Mouse (Mus musculus) forebrain, embryonic 15.5 days (tissue): ENCODE measurements around the gene Pvr. TPM values are rescaled to one million over a fixed set of nuclear protein-coding genes. Genes with fewer than 3 reads are reported as not detected.
"Not testable (repeated sequence)": the region's sequence is repeated elsewhere in the genome, so short reads cannot be mapped to it uniquely, and the experiment has no call there.

ENCODE experiments used
- ATAC-seq: fragments of 200-750 bp; cut with Nextera tagmentation; replicated peaks from 2 replicates; pipeline ENCODE4 v1.8.0; 2017; ENCODE audit warnings: mild to moderate bottlenecking, moderate TSS enrichment, moderate library complexity
- H3K27ac ChIP-seq: fragments of 300-500 bp; sonication (generic); replicated peaks from 2 replicates; pipeline ENCODE4 v1.5.1; 2015; ENCODE audit warnings: mild to moderate bottlenecking, inconsistent platforms
- H3K27me3 ChIP-seq: fragments of 300-500 bp; sonication (generic); 2 replicates; pipeline ENCODE4 v1.6.1; 2015; ENCODE audit warnings: inconsistent platforms
- H3K36me3 ChIP-seq: fragments of 300-500 bp; sonication (generic); 2 replicates; pipeline ENCODE4 v1.6.1; 2015; ENCODE audit warnings: mild to moderate bottlenecking, inconsistent platforms
- H3K4me1 ChIP-seq: fragments of 300-500 bp; sonication (generic); 2 replicates; pipeline ENCODE4 v1.6.1; 2015; ENCODE audit warnings: inconsistent platforms
- H3K4me2 ChIP-seq: fragments of 300-500 bp; sonication (generic); replicated peaks from 2 replicates; pipeline ENCODE4 v1.6.1; 2015; ENCODE audit warnings: mild to moderate bottlenecking, inconsistent platforms
- H3K4me3 ChIP-seq: fragments of 300-500 bp; sonication (generic); 2 replicates; pipeline ENCODE4 v1.5.1; 2015; ENCODE audit warnings: mild to moderate bottlenecking, inconsistent platforms
- H3K9ac ChIP-seq: fragments of 300-500 bp; sonication (generic); replicated peaks from 2 replicates; pipeline ENCODE4 v1.6.1; 2015; ENCODE audit warnings: mild to moderate bottlenecking, inconsistent platforms
- H3K9me3 ChIP-seq: fragments of 300-500 bp; sonication (generic); 2 replicates; pipeline ENCODE4 v1.6.1; 2016; ENCODE audit warnings: inconsistent platforms
- WGBS: fragments of 180-500 bp; shearing (Covaris S2); methylation state at CpG from one replicate; pipeline ENCODE4 v1.1.7; 2015; ENCODE audit warnings: mixed read lengths; 5-methylcytosine and 5-hydroxymethylcytosine counted together
- polyA plus RNA-seq: library from polyadenylated mRNA; unstranded; fragments of >200 nt; fragmentation: Nextera tagmentation; extraction: Ambion mirVana; gene quantifications from 2 replicates; pipeline ENCODE4 v1.2.1, GENCODE M21; 2015

The Pvr gene
- polyA plus RNA-seq, 1 experiment from 2014 or later: 7.3 TPM

DNA sequence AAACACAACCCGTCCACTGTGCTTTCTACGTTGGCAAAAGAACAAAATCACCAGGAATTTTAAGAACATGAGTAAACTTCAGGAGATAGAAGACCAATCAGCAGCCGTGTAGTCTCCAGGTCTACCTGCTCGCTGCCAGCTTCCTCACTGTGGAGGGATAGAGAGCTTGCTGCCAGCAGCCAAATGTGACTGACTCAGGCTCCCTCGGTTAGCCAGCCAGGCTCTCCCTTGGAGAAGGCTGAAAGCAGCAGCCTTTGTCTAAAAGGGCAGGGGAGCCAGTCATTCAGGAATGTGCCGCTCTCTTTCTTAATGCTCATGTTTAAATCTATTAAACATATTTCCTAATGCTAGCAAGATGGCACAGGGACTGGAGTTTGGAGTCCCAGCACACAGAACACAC, 9.5 kb upstream of the Pvr start:
- 71% methylated on average over 6 of the region's 6 CpGs for WGBS
- not testable (repeated sequence) for ATAC-seq, H3K36me3 ChIP-seq, H3K4me1 ChIP-seq, H3K9me3 ChIP-seq, H3K4me3 ChIP-seq, H3K27me3 ChIP-seq, H3K9ac ChIP-seq, H3K4me2 ChIP-seq, H3K27ac ChIP-seq

DNA sequence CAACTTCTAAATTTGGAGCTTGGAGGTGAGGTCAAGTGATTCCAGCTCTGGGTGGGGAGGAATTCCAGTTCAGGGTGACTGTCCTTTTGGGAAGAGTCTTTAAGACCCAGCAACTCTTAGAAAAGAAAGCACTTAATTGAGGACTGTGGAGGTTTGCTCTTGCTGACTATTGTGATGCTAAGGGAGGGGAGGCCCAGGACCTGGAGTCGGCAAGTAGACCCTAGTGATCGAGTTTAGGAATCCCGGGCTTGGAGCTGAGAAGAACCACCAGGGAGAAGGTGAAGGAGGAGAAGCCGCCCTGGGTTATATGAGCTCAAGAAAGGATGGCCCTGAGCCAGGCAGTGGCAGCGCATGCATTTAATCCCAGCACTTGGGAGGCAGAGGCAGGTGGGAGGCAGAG, 7.5 kb upstream of the Pvr start:
- Histone ChIP-seq H3K27ac (no peak overlapping the region), H3K9me3 (no peaks in the 10 kb centered on the region), H3K36me3 (no peaks in the 10 kb centered on the region), H3K9ac (no peak overlapping the region), H3K4me3 (no peak overlapping the region), H3K4me1 (peaks cover 6% of the 10 kb centered on the region; the same call in 1 of the 2 replicates), H3K27me3 (no peaks in the 10 kb centered on the region), H3K4me2 (no peak overlapping the region)
- 63% methylated on average over 5 of the region's 5 CpGs for WGBS
- ATAC-seq: no peak

DNA sequence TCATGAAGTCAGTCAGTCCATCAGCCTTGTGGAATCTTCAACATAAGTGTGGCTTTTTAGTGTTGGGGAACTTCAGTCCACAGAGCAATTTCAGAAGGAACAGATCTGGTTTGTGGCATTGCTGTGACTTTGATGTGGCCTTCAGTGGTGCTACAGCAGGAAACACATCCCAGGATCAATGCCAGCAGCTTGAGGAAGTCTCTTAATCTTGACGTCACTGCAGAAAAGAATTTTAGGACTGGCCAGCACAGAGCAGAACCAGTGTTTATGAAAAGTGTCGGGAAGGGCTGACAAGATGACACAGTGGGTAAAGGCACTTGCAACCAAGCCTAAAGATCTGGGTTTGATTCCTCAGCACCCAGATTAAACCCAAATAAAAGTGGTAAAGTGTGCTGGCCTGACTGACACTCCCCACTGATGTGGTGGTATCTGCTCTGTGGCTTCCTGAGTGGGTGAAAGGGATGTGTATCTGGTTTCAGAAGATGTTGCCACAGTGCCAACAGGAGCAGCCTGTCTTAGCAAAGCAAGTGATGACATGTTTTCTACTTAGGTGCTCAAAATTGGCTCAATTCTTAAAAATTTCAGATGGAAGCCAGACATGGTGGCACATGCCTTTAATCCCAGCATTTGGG, 6.0 kb upstream of the Pvr start:
- H3K4me3 ChIP-seq: no peak overlapping the region
- no peak overlapping the region for H3K9ac ChIP-seq
- no peaks in the 10 kb centered on the region for H3K4me1 ChIP-seq
- H3K4me2 ChIP-seq: no peak overlapping the region
- no peak overlapping the region for H3K27ac ChIP-seq
- WGBS: 76% methylated on average over 2 of the region's 2 CpGs
- ATAC-seq: no peak
- no peaks in the 10 kb centered on the region for H3K9me3 ChIP-seq
- no peaks in the 10 kb centered on the region for H3K27me3 ChIP-seq
- no peaks in the 10 kb centered on the region for H3K36me3 ChIP-seq

DNA sequence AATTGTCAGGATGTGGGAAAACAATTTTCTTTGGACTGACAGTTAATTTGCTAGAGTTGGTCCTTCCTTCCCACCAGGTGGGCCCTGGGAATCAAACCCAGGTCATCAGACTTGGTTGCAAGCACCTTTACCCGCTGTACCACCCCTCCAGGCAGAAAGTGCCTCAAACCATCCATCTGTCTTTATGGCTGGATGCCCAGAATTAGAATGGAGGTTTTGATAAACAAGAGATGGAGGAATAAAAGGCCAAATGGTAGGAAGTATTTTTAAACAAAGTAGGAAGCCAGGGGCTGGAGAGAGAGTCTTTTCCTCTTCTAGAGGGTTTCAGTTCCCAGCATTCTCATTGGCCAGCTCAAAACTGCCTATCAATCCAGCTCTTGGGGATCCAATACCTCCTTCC, 4.4 kb upstream of the Pvr start:
- WGBS: 54% methylated on average over 1 of the region's 1 CpGs
- Histone ChIP-seq H3K27ac (no peak overlapping the region), H3K27me3 (no peaks in the 10 kb centered on the region), H3K36me3 (no peaks in the 10 kb centered on the region), H3K4me3 (no peak overlapping the region), H3K9ac (no peak overlapping the region), H3K9me3 (no peaks in the 10 kb centered on the region), H3K4me2 (no peak overlapping the region), H3K4me1 (peaks cover 6% of the 10 kb centered on the region; the same call in 1 of the 2 replicates)
- no peak for ATAC-seq

DNA sequence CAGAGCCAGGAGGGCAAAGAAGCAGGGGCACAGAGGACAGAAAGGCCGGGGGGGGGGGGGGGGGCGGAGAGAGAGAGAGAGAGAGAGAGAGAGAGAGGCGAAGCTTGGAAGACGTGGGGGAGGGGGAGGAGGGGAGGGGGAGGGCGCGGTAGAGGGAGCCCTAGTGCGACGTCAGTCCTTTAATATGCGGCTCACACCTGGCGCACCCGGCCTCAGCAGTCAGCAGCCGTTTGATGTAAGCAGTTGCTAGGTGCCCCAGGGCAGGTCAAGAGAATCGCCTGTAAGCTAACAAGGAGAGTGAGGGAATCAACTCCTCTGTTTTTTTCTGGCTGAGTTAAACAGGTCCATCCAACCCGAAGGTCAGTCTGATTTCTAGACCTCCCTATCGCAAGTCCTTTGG, 2.8 kb upstream of the Pvr start:
- no peak for ATAC-seq

DNA sequence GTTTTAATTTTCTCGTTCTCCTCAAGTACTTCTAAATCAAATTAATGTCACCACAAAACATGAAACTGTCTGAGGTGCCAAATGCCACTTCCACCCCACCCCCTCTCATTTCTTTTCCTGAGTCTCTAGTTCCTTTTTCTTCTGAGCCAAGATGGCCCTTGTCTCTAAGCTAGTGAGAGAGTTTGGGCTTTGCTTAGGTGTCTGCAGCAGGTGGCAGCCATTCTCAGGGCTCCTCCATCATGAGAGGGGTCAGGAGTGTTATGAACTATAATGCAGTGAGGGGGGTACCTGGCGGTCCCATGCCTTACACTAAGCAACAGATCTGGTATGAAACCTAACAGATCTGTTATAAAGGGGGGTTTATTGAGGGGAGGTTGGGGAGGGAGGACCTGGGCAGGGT, 2.4 kb upstream of the Pvr start:
- Histone ChIP-seq H3K4me2 (no peak overlapping the region), H3K27ac (no peak overlapping the region), H3K9ac (no peak overlapping the region), H3K4me1 (peaks cover 13% of the 10 kb centered on the region; the same call in 1 of the 2 replicates), H3K27me3 (no peaks in the 10 kb centered on the region), H3K4me3 (no peak overlapping the region), H3K9me3 (no peaks in the 10 kb centered on the region), H3K36me3 (no peaks in the 10 kb centered on the region)
- 65% methylated on average over 2 of the region's 2 CpGs for WGBS
- ATAC-seq: no peak

More for the DNA sequence above, 2.8 kb upstream of the Pvr start:
- H3K27me3 ChIP-seq: no peaks in the 10 kb centered on the region
- H3K4me2 ChIP-seq: no peak overlapping the region
- no peaks in the 10 kb centered on the region for H3K9me3 ChIP-seq
- no peak overlapping the region for H3K9ac ChIP-seq
- H3K4me1 ChIP-seq: peaks cover 13% of the 10 kb centered on the region; the same call in 1 of the 2 replicates
- H3K27ac ChIP-seq: no peak overlapping the region
- H3K36me3 ChIP-seq: no peaks in the 10 kb centered on the region
- H3K4me3 ChIP-seq: no peak overlapping the region
- 12% methylated on average over 10 of the region's 15 CpGs for WGBS

DNA sequence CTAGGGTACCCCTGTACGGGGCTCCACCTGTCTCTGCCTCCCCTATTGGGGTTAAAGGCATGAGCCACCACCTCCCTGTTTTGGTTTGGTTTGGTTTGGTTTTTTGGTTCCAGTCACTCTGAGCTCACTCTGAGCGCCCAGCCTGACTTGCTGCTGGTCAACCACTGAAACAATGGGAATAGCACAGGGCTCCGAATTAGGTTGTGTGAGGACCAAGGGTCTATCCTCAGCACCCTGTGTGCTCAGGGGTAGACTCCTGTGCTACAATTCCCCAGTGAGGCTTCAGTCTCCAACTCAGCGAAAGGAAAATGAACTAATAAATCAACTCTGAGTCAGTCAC, 824 bp downstream of the Pvr start:
- 29% methylated on average over 4 of the region's 4 CpGs for WGBS
- H3K4me2 ChIP-seq: peak overlapping the region; percentile 78
- no peaks in the 10 kb centered on the region for H3K27me3 ChIP-seq
- H3K27ac ChIP-seq: peak overlapping the region; percentile 87; the same call in 1 of the 2 replicates
- ATAC-seq: peak; percentile 50
- no peaks in the 10 kb centered on the region for H3K9me3 ChIP-seq
- H3K4me1 ChIP-seq: peaks cover 13% of the 10 kb centered on the region; the same call in 1 of the 2 replicates
- peak overlapping the region; percentile 79 for H3K4me3 ChIP-seq
- peaks cover 7% of the 10 kb centered on the region for H3K36me3 ChIP-seq
- peak overlapping the region; percentile 68 for H3K9ac ChIP-seq

DNA sequence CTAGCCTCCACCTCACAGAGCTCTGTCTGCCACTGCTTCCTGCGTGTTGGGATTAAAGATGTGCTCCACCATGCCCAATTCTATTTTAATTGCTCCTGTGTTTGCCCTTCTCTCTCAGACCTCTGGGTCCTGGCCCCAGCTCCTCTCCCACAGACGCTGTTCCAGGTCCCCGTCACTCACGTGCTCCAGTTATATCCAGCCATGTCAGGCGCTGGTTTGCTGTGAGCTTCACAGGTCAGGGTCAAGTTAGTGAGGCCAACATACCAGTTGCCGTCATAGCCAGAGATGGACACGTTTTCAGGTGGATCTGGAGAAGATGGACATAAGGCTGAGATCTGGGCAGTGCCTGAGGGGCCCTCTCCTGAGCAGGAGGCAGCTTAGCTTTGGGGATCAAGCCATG, 6.4 kb downstream of the Pvr start:
- 90% methylated on average over 7 of the region's 7 CpGs for WGBS
- ATAC-seq: no peak
- H3K9me3 ChIP-seq: no peaks in the 10 kb centered on the region

DNA sequence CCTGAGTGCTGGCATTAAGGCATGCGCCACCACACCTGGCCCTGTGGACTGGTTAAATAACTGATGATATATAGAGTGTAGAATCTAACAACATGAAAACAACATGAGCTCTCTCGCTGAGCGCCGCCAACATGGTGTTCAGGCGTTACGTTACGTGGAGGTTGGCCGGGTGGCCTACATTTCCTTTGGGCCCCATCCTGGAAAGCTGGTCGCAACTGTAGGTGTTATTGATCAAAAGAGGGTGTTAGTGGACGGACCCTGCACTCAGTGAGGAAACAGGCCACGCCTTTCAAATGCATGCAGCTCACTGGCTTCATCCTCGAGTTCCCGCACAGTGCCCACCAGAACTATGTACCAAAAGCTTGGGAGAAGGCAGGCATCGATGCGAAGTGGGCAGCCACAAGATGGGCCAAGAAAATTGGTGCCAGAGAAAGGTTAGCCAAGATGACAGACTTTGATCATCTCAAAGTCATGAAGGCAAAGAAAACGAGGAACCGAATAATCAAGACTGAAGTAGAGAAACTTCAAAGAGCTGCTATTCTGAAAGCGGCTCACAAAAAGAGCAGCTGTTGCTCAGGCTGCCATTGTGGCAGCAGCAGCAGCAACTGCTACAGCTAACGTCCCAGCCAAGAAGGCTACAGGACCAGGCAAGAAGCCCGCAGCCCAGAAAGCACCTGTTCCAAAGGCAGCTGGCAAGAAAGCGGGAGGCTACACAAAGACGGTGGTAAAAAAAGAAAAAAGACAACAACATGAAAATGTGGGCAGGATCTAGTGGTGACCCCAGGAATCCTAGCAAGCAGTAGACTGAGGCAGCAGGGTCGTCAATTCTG, 9.1 kb downstream of the Pvr start:
- no peak overlapping the region for H3K27ac ChIP-seq
- ATAC-seq: no peak
- H3K36me3 ChIP-seq: peaks cover 14% of the 10 kb centered on the region
- H3K9me3 ChIP-seq: no peaks in the 10 kb centered on the region
- no peaks in the 10 kb centered on the region for H3K4me1 ChIP-seq
- no peaks in the 10 kb centered on the region for H3K27me3 ChIP-seq
- no peak overlapping the region for H3K4me2 ChIP-seq
- 78% methylated on average over 23 of the region's 23 CpGs for WGBS
- H3K9ac ChIP-seq: no peak overlapping the region
- H3K4me3 ChIP-seq: no peak overlapping the region

More for the DNA sequence above, 6.4 kb downstream of the Pvr start:
- Histone ChIP-seq H3K4me2 (no peak overlapping the region), H3K27me3 (no peaks in the 10 kb centered on the region), H3K9ac (no peak overlapping the region), H3K4me3 (no peak overlapping the region), H3K4me1 (no peaks in the 10 kb centered on the region), H3K36me3 (peaks cover 7% of the 10 kb centered on the region), H3K27ac (no peak overlapping the region)

DNA sequence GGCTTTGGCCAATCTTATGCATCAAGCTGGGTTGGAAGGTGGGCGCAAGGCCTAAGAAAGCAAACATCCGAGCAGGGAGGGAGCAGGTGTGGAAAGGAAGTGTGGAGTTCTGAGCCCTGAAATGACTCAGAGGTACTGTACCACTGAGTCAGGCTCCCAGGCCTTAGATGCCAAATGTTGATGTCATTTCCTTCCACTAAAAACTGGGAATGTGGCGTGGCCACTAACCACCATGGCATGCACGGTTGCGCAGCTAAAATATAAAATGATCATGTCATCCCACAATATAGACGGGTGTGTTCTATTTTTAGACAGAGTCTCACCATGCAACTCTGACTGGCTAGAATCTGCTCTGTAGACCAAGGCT, 9.7 kb downstream of the Pvr start:
- no peak overlapping the region for H3K4me2 ChIP-seq
- no peaks in the 10 kb centered on the region for H3K4me1 ChIP-seq
- no peak for ATAC-seq
- no peak overlapping the region for H3K4me3 ChIP-seq
- 91% methylated on average over 6 of the region's 6 CpGs for WGBS
- peaks cover 15% of the 10 kb centered on the region for H3K36me3 ChIP-seq
- no peaks in the 10 kb centered on the region for H3K9me3 ChIP-seq
- no peak overlapping the region for H3K27ac ChIP-seq
- no peak overlapping the region for H3K9ac ChIP-seq
- no peaks in the 10 kb centered on the region for H3K27me3 ChIP-seq

DNA sequence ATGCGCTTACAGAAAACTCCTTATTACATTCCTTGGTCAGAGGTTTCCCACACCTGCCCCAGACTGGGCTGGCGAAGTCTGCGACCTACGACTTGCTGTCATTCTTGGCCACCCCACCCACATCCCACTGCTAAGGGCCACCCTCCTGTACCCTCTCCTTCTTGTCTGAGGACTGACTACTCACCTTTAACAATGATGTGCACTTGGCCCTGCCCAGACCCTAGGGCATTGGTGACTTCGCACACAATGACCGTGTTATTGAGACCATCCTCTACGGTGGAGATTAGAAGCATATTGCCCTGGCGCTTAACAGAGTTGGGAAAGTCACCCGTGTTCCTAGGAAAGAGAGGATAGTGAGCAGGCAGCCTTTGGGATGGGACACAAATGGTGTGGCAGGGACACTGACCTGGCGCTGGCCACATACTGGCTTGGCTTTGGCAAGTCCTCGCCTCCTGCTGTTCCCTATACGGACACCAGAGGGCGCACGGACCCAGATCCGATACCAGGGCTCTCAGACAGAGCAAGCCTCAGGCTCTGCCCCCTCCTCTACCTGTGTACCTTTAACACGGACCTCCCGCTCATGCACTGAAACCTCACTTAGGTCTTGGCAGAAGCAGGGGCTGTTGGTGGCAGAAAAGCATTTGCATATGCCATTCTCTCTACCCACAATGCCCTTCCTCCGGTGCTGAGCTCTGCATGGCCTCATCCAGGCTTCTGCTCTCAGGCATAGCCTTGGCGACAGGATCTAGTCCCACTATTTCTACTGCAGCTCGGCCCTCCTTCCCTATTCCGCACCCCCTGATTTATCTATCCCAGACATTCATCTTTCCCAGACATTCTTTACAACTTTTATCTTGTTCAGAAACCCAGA, 10.3 kb downstream of the Pvr start:
- H3K4me3 ChIP-seq: no peak overlapping the region
- H3K9me3 ChIP-seq: no peaks in the 10 kb centered on the region
- no peak overlapping the region for H3K9ac ChIP-seq
- H3K27me3 ChIP-seq: no peaks in the 10 kb centered on the region
- H3K4me1 ChIP-seq: no peaks in the 10 kb centered on the region
- 49% methylated on average over 21 of the region's 21 CpGs for WGBS
- H3K27ac ChIP-seq: no peak overlapping the region
- peak; percentile 73; the same call in 1 of the 2 replicates for ATAC-seq
- peaks cover 12% of the 10 kb centered on the region; the same call in 1 of the 2 replicates for H3K36me3 ChIP-seq
- no peak overlapping the region for H3K4me2 ChIP-seq

DNA sequence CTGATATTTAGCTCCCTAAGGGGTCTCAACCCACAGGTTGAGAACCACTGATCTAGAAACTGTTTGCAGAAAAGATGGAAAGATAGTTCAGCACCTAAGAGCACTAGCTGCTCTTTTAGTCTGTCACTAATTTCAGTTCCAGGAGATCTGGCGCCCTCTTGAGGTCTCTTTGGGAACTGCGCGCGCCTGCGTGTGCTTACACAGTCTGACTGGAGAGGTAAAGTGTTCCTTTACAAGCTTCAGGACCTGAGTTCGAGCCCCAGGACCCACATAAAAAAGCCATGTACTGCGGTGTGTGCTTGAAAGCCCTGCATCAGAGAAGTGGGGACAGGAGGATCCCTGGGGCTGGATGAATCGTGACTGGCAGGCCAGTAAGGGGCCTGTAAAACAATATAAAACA, 31.1 kb downstream of the Pvr start:
- no peak overlapping the region for H3K27ac ChIP-seq
- H3K9ac ChIP-seq: no peak overlapping the region
- no peak overlapping the region for H3K4me2 ChIP-seq
- no peaks in the 10 kb centered on the region for H3K4me1 ChIP-seq
- H3K9me3 ChIP-seq: no peaks in the 10 kb centered on the region
- WGBS: 53% methylated on average over 8 of the region's 8 CpGs
- no peaks in the 10 kb centered on the region for H3K27me3 ChIP-seq
- H3K4me3 ChIP-seq: no peak overlapping the region
- no peaks in the 10 kb centered on the region for H3K36me3 ChIP-seq
- no peak for ATAC-seq
